Mouse (Mus musculus) cortical plate, adult 2 months (tissue): ENCODE data around the gene Kdm2b. TPM values are rescaled to one million over a fixed set of nuclear protein-coding genes. Genes with fewer than 3 reads are reported as not detected.

Source experiments
- H3K27ac ChIP-seq: fragments of 200-500 bp; 2 replicates; pipeline ENCODE4 v1.5.1; 2012; ENCODE audit warnings: low read length, control low read depth, inconsistent platforms; ENCODE audit not compliant: insufficient read depth
- H3K4me1 ChIP-seq: fragments of 200-500 bp; 2 replicates; pipeline ENCODE4 v1.6.1; 2011; ENCODE audit warnings: low read length; ENCODE audit not compliant: control insufficient read depth, insufficient read depth
- H3K4me3 ChIP-seq: fragments of 200-500 bp; 2 replicates; pipeline ENCODE4 v1.5.1; 2011; ENCODE audit warnings: mild to moderate bottlenecking, low read length, control low read depth; ENCODE audit not compliant: insufficient read depth
- CTCF ChIP-seq: fragments of 200-500 bp; IDR thresholded peaks from 2 replicates; pipeline ENCODE4 v1.5.1; 2011; ENCODE audit warnings: mild to moderate bottlenecking, control low read depth, low read length; ENCODE audit not compliant: insufficient read depth; ENCODE audit errors: extremely low read depth
- POLR2A ChIP-seq: fragments of 200-500 bp; IDR thresholded peaks from 2 replicates; pipeline ENCODE4 v1.6.1; 2011; ENCODE audit warnings: mild to moderate bottlenecking, low read length, control low read depth; ENCODE audit not compliant: insufficient read depth; ENCODE audit errors: extremely low read depth
- polyA plus RNA-seq: library from polyadenylated mRNA; depleted of rRNA; stranded (reverse); fragments of >200 nt; gene quantifications from 2 replicates; pipeline ENCODE4 v1.2.3, GENCODE M21; 2012

The Kdm2b gene
- polyA plus RNA-seq, 1 experiment = 16.6 TPM

DNA sequence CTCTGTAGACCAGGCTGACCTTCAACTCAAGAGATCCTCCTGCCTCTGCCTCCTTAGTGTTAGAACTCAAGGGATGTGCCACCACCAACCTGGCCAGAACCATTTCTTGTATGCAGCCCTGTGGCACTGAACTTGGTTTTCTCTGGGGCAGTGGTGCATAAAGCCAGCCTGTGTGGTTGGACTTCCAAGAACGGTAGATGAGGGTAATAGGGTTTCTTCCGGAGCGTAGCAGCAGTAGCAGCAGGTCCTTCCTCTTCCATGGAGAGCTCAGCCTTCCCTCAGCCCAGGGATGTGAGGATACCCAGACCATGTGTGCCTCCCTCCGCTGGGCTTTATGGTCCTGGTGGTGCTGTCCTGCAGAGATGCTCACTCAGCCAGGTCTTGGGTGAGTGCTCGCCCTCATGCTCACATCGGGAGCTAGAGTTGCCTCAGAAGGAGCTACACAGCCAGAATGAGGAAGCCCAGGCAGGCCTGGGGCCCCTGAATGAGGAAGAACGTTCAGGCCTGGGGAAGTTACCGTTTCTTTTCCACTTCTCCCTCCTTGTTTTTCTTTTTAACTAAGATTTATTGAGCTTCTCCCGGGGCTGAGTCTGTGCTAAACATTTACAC is 35.4 kb upstream of the Kdm2b start:
- H3K4me1 ChIP-seq = no peaks in the 10 kb centered on the region
- TF ChIP-seq POLR2A (no peak), CTCF (no peak)
- H3K27ac ChIP-seq = no peak overlapping the region
- no peak overlapping the region for H3K4me3 ChIP-seq

DNA sequence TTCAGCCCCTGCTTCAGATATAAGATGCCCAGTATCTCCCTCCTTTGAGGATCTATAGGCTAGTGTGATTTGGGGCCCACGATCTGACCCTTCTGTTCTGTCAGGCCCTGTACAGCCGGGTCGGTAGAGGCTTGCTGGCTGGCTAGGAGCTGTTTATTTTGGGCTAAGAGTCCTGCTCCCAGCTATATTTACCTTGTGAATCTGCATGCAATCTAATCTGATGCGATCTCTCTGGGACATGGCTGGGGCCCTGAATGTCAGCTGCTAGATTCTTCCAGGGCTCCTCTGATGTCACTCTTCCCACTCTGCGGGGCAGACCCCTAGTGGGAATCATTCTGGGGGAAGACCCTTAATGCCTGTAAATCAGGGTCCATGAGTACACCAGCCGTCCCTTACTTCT is 34.7 kb upstream of the Kdm2b start:
- Histone ChIP-seq H3K4me3 (no peak overlapping the region), H3K27ac (no peak overlapping the region), H3K4me1 (no peaks in the 10 kb centered on the region)
- no peak for TF ChIP-seq CTCF

DNA sequence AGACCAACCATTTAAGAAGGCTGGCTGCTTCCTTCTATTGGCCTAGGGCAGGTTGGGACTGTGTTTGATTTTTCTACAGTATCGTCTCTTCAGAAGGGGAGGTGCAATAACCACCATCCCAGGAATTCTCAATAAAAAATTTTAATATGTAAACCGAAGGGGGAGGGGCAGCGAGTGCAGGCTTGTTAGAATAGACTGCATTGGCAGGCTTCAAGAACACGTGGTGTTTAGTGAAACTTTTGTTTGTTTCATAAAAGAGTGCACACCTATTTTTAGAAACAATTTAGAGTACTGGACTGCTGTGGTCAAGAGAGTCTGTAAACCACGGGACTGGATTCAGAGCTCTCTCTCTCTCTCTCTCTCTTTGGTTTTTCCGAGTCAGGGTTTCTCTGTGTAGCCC is 33.4 kb upstream of the Kdm2b start:
- Histone ChIP-seq H3K4me3 (no peak overlapping the region), H3K4me1 (no peaks in the 10 kb centered on the region), H3K27ac (no peak overlapping the region)
- TF ChIP-seq CTCF (no peak), POLR2A (no peak)

DNA sequence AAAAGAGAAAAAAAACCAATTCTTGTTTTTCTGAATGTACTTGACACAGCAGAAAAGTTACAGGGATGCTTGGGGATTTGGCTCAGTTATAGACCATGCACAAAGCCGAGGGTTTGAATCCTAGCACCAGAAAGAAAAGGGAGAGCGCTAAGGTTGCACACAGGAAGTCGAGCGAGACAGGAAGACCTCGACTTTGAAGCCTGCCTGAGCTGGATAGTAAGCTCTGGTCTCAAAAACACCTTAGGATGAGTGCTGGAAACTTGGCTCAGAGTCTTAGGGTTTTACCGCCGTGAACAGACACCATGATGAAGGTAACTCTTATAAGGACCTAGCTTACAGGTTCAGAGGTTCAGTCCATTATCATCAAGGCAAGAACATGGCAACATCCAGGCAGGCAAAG is 31.8 kb upstream of the Kdm2b start:
- Histone ChIP-seq H3K27ac (no peak overlapping the region), H3K4me3 (no peak overlapping the region), H3K4me1 (no peaks in the 10 kb centered on the region)
- TF ChIP-seq POLR2A (no peak), CTCF (no peak)

DNA sequence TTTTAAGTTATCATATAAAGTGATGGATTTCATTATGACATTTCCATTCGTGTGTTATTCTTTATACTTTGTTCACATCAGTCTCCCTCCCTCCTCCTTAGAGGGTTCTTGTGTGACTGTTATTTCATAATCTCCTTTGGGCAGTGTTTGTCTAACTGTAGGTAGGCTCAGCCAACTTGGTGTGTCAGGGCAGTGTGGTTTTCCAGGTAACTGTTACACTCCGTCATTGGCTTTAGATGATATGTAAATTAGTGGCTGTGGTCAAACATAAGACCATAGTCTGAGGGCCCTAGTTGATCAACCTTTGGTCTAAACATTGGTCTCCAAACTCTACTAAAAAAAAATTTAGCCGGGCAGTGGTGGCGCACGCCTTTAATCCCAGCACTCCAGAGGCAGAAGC is 30.8 kb upstream of the Kdm2b start:
- Histone ChIP-seq H3K27ac (no peak overlapping the region), H3K4me3 (no peak overlapping the region), H3K4me1 (no peaks in the 10 kb centered on the region)
- TF ChIP-seq CTCF = no peak
- no peak for TF ChIP-seq POLR2A

DNA sequence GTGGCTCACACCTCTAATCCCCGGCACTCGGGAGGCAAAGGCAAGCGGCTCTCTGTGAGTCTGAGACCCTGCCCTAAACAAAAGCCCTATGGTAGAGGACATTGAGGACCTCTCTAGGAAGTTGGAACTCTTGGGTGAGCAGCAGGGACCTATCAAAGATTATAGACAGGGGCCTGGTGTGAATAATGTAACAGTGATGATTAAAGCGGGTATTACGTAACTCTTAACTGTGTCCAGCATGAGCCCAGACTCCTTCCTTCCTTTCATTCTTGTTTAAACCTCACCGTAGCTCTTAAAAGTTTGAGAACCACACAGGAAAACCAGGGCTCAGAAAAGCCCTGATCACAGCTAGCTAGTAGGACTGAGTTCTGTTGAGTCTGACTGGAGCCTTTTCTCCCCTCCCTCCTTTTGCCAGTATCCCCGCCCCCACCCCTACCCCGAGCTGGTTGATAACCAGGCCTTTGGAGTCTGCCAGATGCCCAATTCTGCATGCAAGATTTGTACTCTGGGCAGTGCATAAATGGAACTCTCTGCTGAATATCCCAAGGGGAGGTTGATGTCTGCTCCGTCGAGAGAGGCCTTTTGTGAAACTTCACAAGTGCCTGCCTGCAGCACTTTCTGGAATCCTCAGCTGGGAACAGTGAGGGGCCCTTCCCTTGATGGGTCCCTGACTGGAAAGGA is 29.9 kb upstream of the Kdm2b start:
- TF ChIP-seq CTCF = no peak
- no peak for TF ChIP-seq POLR2A
- Histone ChIP-seq H3K4me1 (no peaks in the 10 kb centered on the region), H3K27ac (peak overlapping the region; percentile 63; the same call in 1 of the 2 replicates), H3K4me3 (no peak overlapping the region)

DNA sequence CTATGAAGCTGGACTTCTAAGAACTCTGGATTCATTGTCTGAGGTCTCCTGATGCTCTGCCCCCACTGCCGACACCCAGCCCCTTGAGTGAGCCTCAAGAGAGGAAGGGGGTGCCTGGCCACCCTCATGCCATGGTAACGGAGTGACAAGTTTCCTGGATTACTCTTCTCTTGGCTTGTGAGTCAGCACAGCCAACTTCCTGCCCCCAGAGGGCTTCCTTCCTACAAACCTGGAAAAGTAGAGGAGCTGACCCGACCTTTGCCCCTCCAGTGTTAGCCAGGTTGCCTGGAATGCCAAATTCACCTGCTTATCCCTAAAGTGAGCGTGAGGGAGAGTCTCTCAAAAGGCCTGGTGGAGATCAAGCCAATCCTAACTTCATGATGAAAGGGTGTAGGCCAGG is 27.9 kb upstream of the Kdm2b start:
- Histone ChIP-seq H3K27ac (no peak overlapping the region), H3K4me1 (0 out of 2 replicates have a peak, but pooled peaks cover 1% of the 10 kb centered on the region), H3K4me3 (no peak overlapping the region)
- TF ChIP-seq POLR2A = no peak
- TF ChIP-seq CTCF = no peak

DNA sequence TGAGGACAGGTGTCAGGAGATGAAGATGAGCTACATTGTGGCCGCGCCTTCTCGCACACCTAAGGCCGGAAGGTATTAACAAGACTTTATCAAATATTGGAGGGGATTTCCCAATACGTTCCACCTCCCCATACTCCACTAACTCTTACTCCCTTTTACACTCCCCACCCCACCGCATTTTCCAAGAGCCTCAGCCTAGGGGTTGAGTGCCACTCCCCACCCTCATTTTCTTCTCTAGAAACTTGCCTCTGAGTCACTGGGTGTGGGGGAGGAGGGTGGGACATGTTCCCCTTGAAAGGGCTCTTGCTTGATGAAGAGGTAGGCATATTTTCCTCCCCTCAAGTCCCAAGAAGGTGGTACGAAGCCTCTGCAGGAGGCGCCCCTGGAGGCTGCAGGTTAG is 26.3 kb upstream of the Kdm2b start:
- H3K4me1 ChIP-seq = 0 out of 2 replicates have a peak, but pooled peaks cover 1% of the 10 kb centered on the region
- TF ChIP-seq CTCF = no peak
- TF ChIP-seq POLR2A = no peak
- H3K27ac ChIP-seq = no peak overlapping the region
- peak overlapping the region; percentile 43 for H3K4me3 ChIP-seq

DNA sequence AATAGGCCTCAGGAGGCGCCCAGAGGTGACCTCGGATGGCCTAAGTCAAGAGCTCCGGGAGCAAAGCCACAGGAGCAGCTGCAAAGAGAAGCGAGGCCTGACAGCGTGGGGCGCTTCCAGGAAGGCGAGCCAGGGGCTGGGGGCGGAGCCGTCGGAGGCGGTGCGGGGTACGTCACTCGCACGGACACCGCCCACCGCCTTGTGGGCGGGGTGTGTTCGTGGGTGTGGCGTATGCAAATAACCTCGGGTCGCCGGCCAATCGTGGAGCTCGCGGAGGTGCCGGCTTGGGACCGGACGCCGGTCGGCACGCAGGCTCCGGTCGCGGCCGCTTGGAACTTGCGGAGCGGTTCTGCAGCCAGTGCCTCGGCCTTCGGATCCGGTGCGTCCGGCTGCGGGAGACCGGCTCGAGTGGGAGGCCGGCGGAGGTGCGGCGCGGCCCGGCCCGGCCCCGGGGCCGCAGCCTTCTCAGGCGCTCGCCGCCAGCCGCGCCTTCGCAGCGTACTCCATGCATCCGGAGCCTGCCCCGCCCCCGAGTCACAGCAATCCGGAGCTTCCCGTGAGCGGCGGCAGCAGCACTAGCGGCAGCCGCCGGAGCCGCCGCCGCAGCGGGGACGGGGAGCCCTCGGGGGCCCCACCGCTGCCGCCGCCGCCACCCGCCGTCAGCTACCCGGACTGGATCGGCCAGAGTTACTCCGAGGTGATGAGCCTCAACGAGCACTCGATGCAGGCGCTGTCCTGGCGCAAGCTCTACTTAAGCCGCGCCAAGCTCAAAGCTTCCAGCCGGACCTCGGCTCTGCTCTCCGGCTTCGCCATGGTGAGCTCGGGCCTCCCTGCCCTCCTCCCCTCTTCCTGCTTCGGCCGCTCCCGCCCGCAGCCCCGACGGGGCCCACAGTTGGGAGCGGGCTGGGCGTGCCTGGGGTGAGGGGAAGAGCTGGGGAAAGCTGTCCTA is 25.4 kb upstream of the Kdm2b start, which contains the start of gene Orai1:
Gene Orai1 (plus strand): TSS at position 322 of the 949 bp plus-strand sequence.
- Histone ChIP-seq H3K4me3 (peak within 1 kb of the TSS; percentile 43), H3K27ac (peak within 1 kb of the TSS; percentile 54), H3K4me1 (0 out of 2 replicates have a peak, but pooled peaks cover 1% of the 10 kb centered on the region)
- TF ChIP-seq POLR2A (peak; percentile 62; the same call in 1 of the 2 replicates), CTCF (no peak)
